Mouse (Mus musculus) hindbrain, embryonic 10.5 days (tissue): ENCODE data around the gene Polr2b. TPM values are rescaled to one million over a fixed set of nuclear protein-coding genes. Genes with fewer than 3 reads are reported as not detected.

ENCODE experiments used
- DNase-seq: peaks from one replicate; pipeline ENCODE4 v3.0.0-alpha.2; 2017; ENCODE audit warnings: low spot score
- H3K27ac ChIP-seq: fragments of 300-500 bp; sonication (generic); 2 replicates; pipeline ENCODE4 v1.5.1; 2016; ENCODE audit warnings: mild to moderate bottlenecking, moderate library complexity
- H3K27me3 ChIP-seq: fragments of 300-500 bp; sonication (generic); 2 replicates; pipeline ENCODE4 v1.6.1; 2016; ENCODE audit warnings: mild to moderate bottlenecking; ENCODE audit not compliant: poor library complexity, insufficient read depth, severe bottlenecking
- H3K36me3 ChIP-seq: fragments of 300-500 bp; sonication (generic); 2 replicates; pipeline ENCODE4 v1.6.1; 2016; ENCODE audit warnings: mild to moderate bottlenecking, moderate library complexity
- H3K4me1 ChIP-seq: fragments of 300-500 bp; sonication (generic); replicated peaks from 2 replicates; pipeline ENCODE4 v1.6.1; 2016; ENCODE audit warnings: mild to moderate bottlenecking
- H3K4me3 ChIP-seq: fragments of 300-500 bp; sonication (generic); 2 replicates; pipeline ENCODE4 v1.5.1; 2016; ENCODE audit warnings: mild to moderate bottlenecking, moderate library complexity
- H3K9me3 ChIP-seq: fragments of 300-500 bp; sonication (generic); 2 replicates; pipeline ENCODE4 v1.6.1; 2016; ENCODE audit warnings: mild to moderate bottlenecking, moderate library complexity
- WGBS: fragments of 180-500 bp; shearing (Covaris S2); methylation state at CpG from one replicate; pipeline ENCODE4 v1.1.7; 2016; 5-methylcytosine and 5-hydroxymethylcytosine counted together
- polyA plus RNA-seq: library from polyadenylated mRNA; unstranded; fragments of >200 nt; fragmentation: Nextera tagmentation; extraction: Ambion mirVana; gene quantifications from 2 replicates; pipeline ENCODE4 v1.2.1, GENCODE M21; 2016

Polr2b gene
- polyA plus RNA-seq, 1 experiment from 2014 or later: 71.6 TPM

- H3K4me1 ChIP-seq: no peaks in the 10 kb centered on the region; the same call in 1 of the 2 replicates
- WGBS: 97% methylated on average over 6 of the region's 6 CpGs
- peaks cover 100% of the 10 kb centered on the region for H3K36me3 ChIP-seq
- H3K27ac ChIP-seq: no peak overlapping the region
- H3K27me3 ChIP-seq: no peaks in the 10 kb centered on the region
- no peaks in the 10 kb centered on the region for H3K9me3 ChIP-seq
- no peak overlapping the region for H3K4me3 ChIP-seq
- no peak for DNase-seq
Measured at GRCm38 (mm10) chr5:77277204-77277603, 32.7 kb upstream of the Polr2b start.

GRCm38 (mm10) chr5:77281518-77282174 lies 28.3 kb upstream of the Polr2b start:
- 85% methylated on average over 20 of the region's 20 CpGs for WGBS
- H3K27me3 ChIP-seq: no peaks in the 10 kb centered on the region
- no peaks in the 10 kb centered on the region for H3K9me3 ChIP-seq
- peaks cover 97% of the 10 kb centered on the region for H3K36me3 ChIP-seq
- no peak for DNase-seq
- 0 out of 2 replicates have a peak overlapping the region, but pooled peaks have one; percentile 13 for H3K27ac ChIP-seq
- H3K4me1 ChIP-seq: no peaks in the 10 kb centered on the region; the same call in 1 of the 2 replicates
- no peak overlapping the region for H3K4me3 ChIP-seq

GRCm38 (mm10) chr5:77282242-77282641 lies 27.7 kb upstream of the Polr2b start:
- WGBS: 92% methylated on average over 9 of the region's 9 CpGs

GRCm38 (mm10) chr5:77285685-77286084 lies 24.3 kb upstream of the Polr2b start:
- DNase-seq: no peak
- no peak overlapping the region for H3K27ac ChIP-seq
- no peaks in the 10 kb centered on the region for H3K27me3 ChIP-seq
- H3K36me3 ChIP-seq: peaks cover 97% of the 10 kb centered on the region
- WGBS: 88% methylated on average over 7 of the region's 7 CpGs
- no peak overlapping the region for H3K4me3 ChIP-seq
- no peaks in the 10 kb centered on the region; the same call in 1 of the 2 replicates for H3K4me1 ChIP-seq
- H3K9me3 ChIP-seq: no peaks in the 10 kb centered on the region

More at GRCm38 (mm10) chr5:77282242-77282641, 27.7 kb upstream of the Polr2b start:
- no peak for DNase-seq
- H3K9me3 ChIP-seq: no peaks in the 10 kb centered on the region
- no peak overlapping the region for H3K27ac ChIP-seq
- H3K4me3 ChIP-seq: no peak overlapping the region
- H3K27me3 ChIP-seq: no peaks in the 10 kb centered on the region
- H3K4me1 ChIP-seq: no peaks in the 10 kb centered on the region; the same call in 1 of the 2 replicates
- peaks cover 97% of the 10 kb centered on the region for H3K36me3 ChIP-seq

- 91% methylated on average over 5 of the region's 5 CpGs for WGBS
- H3K27ac ChIP-seq: no peak overlapping the region
- H3K27me3 ChIP-seq: no peaks in the 10 kb centered on the region
- no peaks in the 10 kb centered on the region for H3K9me3 ChIP-seq
- no peak overlapping the region for H3K4me3 ChIP-seq
- no peak for DNase-seq
- H3K36me3 ChIP-seq: peaks cover 97% of the 10 kb centered on the region
- H3K4me1 ChIP-seq: no peaks in the 10 kb centered on the region
Measured at GRCm38 (mm10) chr5:77286904-77287303, 23.0 kb upstream of the Polr2b start.

- Histone ChIP-seq H3K27ac (no peak overlapping the region), H3K9me3 (no peaks in the 10 kb centered on the region), H3K27me3 (no peaks in the 10 kb centered on the region), H3K36me3 (peaks cover 97% of the 10 kb centered on the region), H3K4me3 (no peak overlapping the region), H3K4me1 (no peaks in the 10 kb centered on the region)
- 80% methylated on average over 6 of the region's 6 CpGs for WGBS
- no peak for DNase-seq
Measured at GRCm38 (mm10) chr5:77287901-77288300, 22.0 kb upstream of the Polr2b start.

GRCm38 (mm10) chr5:77289686-77290085 lies 20.3 kb upstream of the Polr2b start:
- H3K27me3 ChIP-seq: no peaks in the 10 kb centered on the region
- DNase-seq: no peak
- no peaks in the 10 kb centered on the region for H3K4me1 ChIP-seq
- H3K4me3 ChIP-seq: no peak overlapping the region
- H3K27ac ChIP-seq: no peak overlapping the region
- H3K36me3 ChIP-seq: peaks cover 98% of the 10 kb centered on the region
- no peaks in the 10 kb centered on the region for H3K9me3 ChIP-seq
- 89% methylated on average over 8 of the region's 8 CpGs for WGBS

- no peaks in the 10 kb centered on the region for H3K4me1 ChIP-seq
- no peak overlapping the region for H3K27ac ChIP-seq
- H3K9me3 ChIP-seq: no peaks in the 10 kb centered on the region
- H3K36me3 ChIP-seq: peaks cover 98% of the 10 kb centered on the region
- DNase-seq: no peak
- H3K27me3 ChIP-seq: no peaks in the 10 kb centered on the region
- 89% methylated on average over 2 of the region's 2 CpGs for WGBS
- H3K4me3 ChIP-seq: no peak overlapping the region
Measured at GRCm38 (mm10) chr5:77290606-77291005, 19.3 kb upstream of the Polr2b start.

GRCm38 (mm10) chr5:77292803-77293522 lies 17.0 kb upstream of the Polr2b start:
- no peaks in the 10 kb centered on the region for H3K27me3 ChIP-seq
- DNase-seq: no peak
- peaks cover 97% of the 10 kb centered on the region for H3K36me3 ChIP-seq
- H3K9me3 ChIP-seq: no peaks in the 10 kb centered on the region
- H3K27ac ChIP-seq: no peak overlapping the region
- H3K4me1 ChIP-seq: no peaks in the 10 kb centered on the region
- no peak overlapping the region for H3K4me3 ChIP-seq
- 90% methylated on average over 7 of the region's 7 CpGs for WGBS

- no peaks in the 10 kb centered on the region for H3K9me3 ChIP-seq
- no peak overlapping the region for H3K4me3 ChIP-seq
- no peak overlapping the region for H3K27ac ChIP-seq
- H3K27me3 ChIP-seq: no peaks in the 10 kb centered on the region
- no peak for DNase-seq
- H3K36me3 ChIP-seq: peaks cover 89% of the 10 kb centered on the region
- no peaks in the 10 kb centered on the region for H3K4me1 ChIP-seq
- WGBS: 92% methylated on average over 2 of the region's 2 CpGs
Measured at GRCm38 (mm10) chr5:77299486-77299885, 10.5 kb upstream of the Polr2b start.

GRCm38 (mm10) chr5:77301296-77301903 lies 8.5 kb upstream of the Polr2b start:
- Histone ChIP-seq H3K27me3 (no peaks in the 10 kb centered on the region), H3K4me1 (no peaks in the 10 kb centered on the region), H3K27ac (no peak overlapping the region), H3K36me3 (peaks cover 91% of the 10 kb centered on the region), H3K9me3 (no peaks in the 10 kb centered on the region), H3K4me3 (no peak overlapping the region)
- DNase-seq: no peak
- WGBS: 95% methylated on average over 6 of the region's 6 CpGs

- DNase-seq: no peak
- Histone ChIP-seq H3K27me3 (no peaks in the 10 kb centered on the region), H3K4me1 (peaks cover 30% of the 10 kb centered on the region), H3K27ac (no peak overlapping the region), H3K9me3 (no peaks in the 10 kb centered on the region), H3K36me3 (peaks cover 53% of the 10 kb centered on the region), H3K4me3 (peak overlapping the region; percentile 97)
- 86% methylated on average over 5 of the region's 5 CpGs for WGBS
Measured at GRCm38 (mm10) chr5:77307821-77308553, 2.0 kb upstream of the Polr2b start.
